Mouse (Mus musculus): Measurements from ENCODE around the gene Enah. TPM values are rescaled to one million over a fixed set of nuclear protein-coding genes. Genes with fewer than 3 reads are reported as not detected.

The Enah gene
- polyA plus RNA-seq, 1 experiment from 2014 or later: 22.7 TPM

- ATAC-seq (ENCODE audit: insufficient number of reproducible peaks, low FRiP score): no peak
- Histone ChIP-seq H3K9ac (no peak overlapping the region), H3K27me3 (replicated peaks) (no peaks in the 10 kb centered on the region), H3K9me3 (replicated peaks) (no peaks in the 10 kb centered on the region), H3K27ac (ENCODE audit: poor library complexity, severe bottlenecking) (0 out of 2 replicates have a peak overlapping the region, but pooled peaks have one; percentile 83), H3K4me1 (replicated peaks) (peaks cover 47% of the 10 kb centered on the region), H3K36me3 (no peaks in the 10 kb centered on the region), H3K4me2 (no peak overlapping the region), H3K4me3 (no peak overlapping the region)
- WGBS: 66% methylated on average over 9 of the region's 9 CpGs
Measured at GRCm38 (mm10) chr1:182027426-182027979, 7.7 kb upstream of the Enah start.

DNA sequence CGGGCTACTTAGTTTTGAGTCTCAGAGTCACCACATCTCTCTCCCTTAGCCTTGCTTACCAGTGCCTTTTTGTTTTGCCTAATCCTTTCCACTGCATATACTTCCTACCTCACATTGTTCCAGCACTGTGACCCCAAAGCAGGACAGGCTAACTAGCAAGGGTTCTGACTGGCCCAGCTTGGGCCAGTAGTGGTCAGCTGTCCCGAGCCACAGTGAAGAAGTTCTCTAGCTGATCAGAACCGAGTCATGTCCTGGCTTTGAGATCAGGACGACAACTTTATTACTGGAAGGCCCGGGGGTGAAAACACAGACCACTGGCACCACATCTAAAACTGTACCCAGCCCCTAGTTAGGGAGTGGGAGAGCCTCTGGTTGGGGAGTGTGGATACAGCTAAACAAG is 7.0 kb upstream of the Enah start:
- no peaks in the 10 kb centered on the region for H3K9me3 ChIP-seq (replicated peaks)
- H3K4me3 ChIP-seq: no peak overlapping the region
- no peaks in the 10 kb centered on the region for H3K36me3 ChIP-seq
- H3K4me2 ChIP-seq: no peak overlapping the region
- H3K4me1 ChIP-seq (replicated peaks): peaks cover 49% of the 10 kb centered on the region
- 72% methylated on average over 5 of the region's 5 CpGs for WGBS
- H3K27me3 ChIP-seq (replicated peaks): no peaks in the 10 kb centered on the region
- no peak overlapping the region for H3K9ac ChIP-seq
- ATAC-seq (ENCODE audit: insufficient number of reproducible peaks, low FRiP score): no peak
- peak overlapping the region; percentile 83; the same call in 1 of the 2 replicates for H3K27ac ChIP-seq (ENCODE audit: poor library complexity, severe bottlenecking)

- H3K4me1 ChIP-seq (replicated peaks): peaks cover 55% of the 10 kb centered on the region
- peak overlapping the region; percentile 83 for H3K27ac ChIP-seq (ENCODE audit: poor library complexity, severe bottlenecking)
- no peak overlapping the region for H3K9ac ChIP-seq
- no peak overlapping the region for H3K4me2 ChIP-seq
- 32% methylated on average over 7 of the region's 7 CpGs for WGBS
- H3K27me3 ChIP-seq (replicated peaks): no peaks in the 10 kb centered on the region
- no peak for ATAC-seq (ENCODE audit: insufficient number of reproducible peaks, low FRiP score)
- no peaks in the 10 kb centered on the region for H3K9me3 ChIP-seq (replicated peaks)
- no peaks in the 10 kb centered on the region for H3K36me3 ChIP-seq
- no peak overlapping the region for H3K4me3 ChIP-seq
Measured at GRCm38 (mm10) chr1:182026120-182026519, 6.3 kb upstream of the Enah start.

DNA sequence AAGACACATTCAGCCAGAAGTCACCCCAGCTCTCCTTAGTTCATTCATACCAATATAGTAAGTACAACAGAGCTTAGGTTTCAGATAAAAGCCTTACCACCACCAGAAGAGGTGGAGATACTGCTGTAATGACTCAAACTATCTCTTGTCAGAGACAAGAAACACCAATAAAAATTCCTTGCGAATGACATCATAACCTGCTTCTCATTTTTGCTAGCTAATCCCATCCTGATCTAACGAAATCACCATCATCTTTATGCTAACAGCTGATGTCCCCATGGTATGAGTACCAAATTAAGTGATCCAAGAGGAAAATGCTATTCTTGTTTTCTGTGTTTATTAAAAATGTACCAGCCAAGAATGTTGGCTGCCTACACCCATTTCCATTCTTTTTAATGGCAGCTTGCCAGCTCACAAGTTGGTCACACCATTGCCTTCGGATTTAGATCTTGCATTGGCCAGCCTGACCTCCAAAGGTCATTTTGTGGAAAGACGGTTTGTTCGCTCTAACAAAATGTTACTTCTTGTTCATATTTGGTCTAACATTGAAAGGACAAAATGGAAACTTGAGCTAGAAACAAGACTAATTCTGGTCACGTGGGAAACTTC is 2.0 kb upstream of the Enah start:
- no peaks in the 10 kb centered on the region for H3K9me3 ChIP-seq (replicated peaks)
- ATAC-seq (ENCODE audit: insufficient number of reproducible peaks, low FRiP score): no peak
- H3K9ac ChIP-seq: no peak overlapping the region
- no peak overlapping the region for H3K4me2 ChIP-seq
- H3K27me3 ChIP-seq (replicated peaks): no peaks in the 10 kb centered on the region
- H3K27ac ChIP-seq (ENCODE audit: poor library complexity, severe bottlenecking): peak overlapping the region; percentile 97
- H3K4me1 ChIP-seq (replicated peaks): peaks cover 32% of the 10 kb centered on the region
- WGBS: 61% methylated on average over 6 of the region's 6 CpGs
- no peak overlapping the region for H3K4me3 ChIP-seq
- no peaks in the 10 kb centered on the region for H3K36me3 ChIP-seq

GRCm38 (mm10) chr1:182020831-182021460 is 1.2 kb upstream of the Enah start:
- Histone ChIP-seq H3K9ac (peak overlapping the region; percentile 98), H3K4me2 (peak overlapping the region; percentile 76), H3K36me3 (peaks cover under 1% of the 10 kb centered on the region), H3K9me3 (replicated peaks) (no peaks in the 10 kb centered on the region), H3K27me3 (replicated peaks) (no peaks in the 10 kb centered on the region), H3K4me1 (replicated peaks) (peaks cover 25% of the 10 kb centered on the region), H3K4me3 (peak overlapping the region; percentile 89), H3K27ac (ENCODE audit: poor library complexity, severe bottlenecking) (peak overlapping the region; percentile 97)
- no peak for ATAC-seq (ENCODE audit: insufficient number of reproducible peaks, low FRiP score)
- WGBS: 25% methylated on average over 11 of the region's 11 CpGs

GRCm38 (mm10) chr1:182019266-182019925 is 394 bp downstream of the Enah start:
- under 1% methylated on average over 91 of the region's 104 CpGs for WGBS
- H3K9me3 ChIP-seq (replicated peaks): no peaks in the 10 kb centered on the region
- peak overlapping the region; percentile 89 for H3K4me3 ChIP-seq
- peak overlapping the region; percentile 98 for H3K9ac ChIP-seq
- peaks cover 23% of the 10 kb centered on the region for H3K4me1 ChIP-seq (replicated peaks)
- peak overlapping the region; percentile 97 for H3K27ac ChIP-seq (ENCODE audit: poor library complexity, severe bottlenecking)
- H3K36me3 ChIP-seq: peaks cover 5% of the 10 kb centered on the region
- no peaks in the 10 kb centered on the region for H3K27me3 ChIP-seq (replicated peaks)
- peak; percentile 64 for ATAC-seq (ENCODE audit: insufficient number of reproducible peaks, low FRiP score)
- peak overlapping the region; percentile 76 for H3K4me2 ChIP-seq

DNA sequence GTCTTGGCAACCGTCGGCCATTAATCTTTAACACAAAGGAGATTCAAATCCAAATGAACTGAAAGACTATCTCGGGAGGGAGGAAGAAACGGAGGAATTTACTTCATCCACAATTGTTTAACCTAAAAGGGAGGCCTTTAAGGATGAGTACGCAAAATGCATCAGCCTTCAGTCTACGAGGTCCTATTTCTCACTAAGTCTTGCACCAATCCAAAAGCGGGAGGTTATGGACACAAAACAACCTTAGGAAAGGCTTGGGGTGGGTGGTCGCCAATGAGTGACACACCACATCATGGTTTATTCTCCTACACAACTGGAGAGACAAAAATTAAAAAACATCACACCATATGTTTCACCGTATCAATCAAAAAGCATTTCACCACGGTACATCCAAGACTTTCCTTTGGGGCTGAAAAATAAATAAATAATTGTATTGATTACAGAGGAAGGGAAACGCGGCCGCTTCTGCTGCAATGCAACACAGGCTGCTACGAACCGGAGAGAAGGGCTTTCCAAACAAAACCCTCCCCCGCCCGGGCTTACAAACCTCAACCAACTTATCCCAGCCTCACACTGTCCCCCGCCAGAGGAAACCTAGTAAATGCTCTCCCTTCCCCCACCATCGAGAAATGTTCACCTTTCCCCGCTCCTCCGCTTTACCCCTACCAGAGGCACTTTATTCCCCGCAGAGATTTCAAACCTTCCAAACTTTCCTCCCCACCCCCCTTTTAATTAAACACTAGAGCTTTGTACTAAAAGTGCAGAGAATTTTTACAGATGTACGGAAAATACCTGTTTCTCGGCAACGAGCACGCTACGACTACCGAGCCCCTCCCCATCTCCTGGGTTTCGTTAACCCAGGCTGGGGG is 1.2 kb downstream of the Enah start:
- 0 out of 2 replicates have a peak, but pooled peaks have one; percentile 40 for ATAC-seq (ENCODE audit: insufficient number of reproducible peaks, low FRiP score)

GRCm38 (mm10) chr1:182005831-182006230 is 14.0 kb downstream of the Enah start:
- Histone ChIP-seq H3K27ac (ENCODE audit: poor library complexity, severe bottlenecking) (no peak overlapping the region), H3K27me3 (replicated peaks) (no peaks in the 10 kb centered on the region), H3K4me2 (no peak overlapping the region), H3K9ac (no peak overlapping the region), H3K36me3 (peaks cover 28% of the 10 kb centered on the region), H3K4me3 (no peak overlapping the region), H3K4me1 (replicated peaks) (peaks cover 12% of the 10 kb centered on the region), H3K9me3 (replicated peaks) (no peaks in the 10 kb centered on the region)
- 70% methylated on average over 1 of the region's 1 CpGs for WGBS
- no peak for ATAC-seq (ENCODE audit: insufficient number of reproducible peaks, low FRiP score)

More for the DNA sequence above, 1.2 kb downstream of the Enah start:
- peak overlapping the region; percentile 98 for H3K9ac ChIP-seq
- H3K4me1 ChIP-seq (replicated peaks): peaks cover 25% of the 10 kb centered on the region
- peak overlapping the region; percentile 97 for H3K27ac ChIP-seq (ENCODE audit: poor library complexity, severe bottlenecking)
- no peaks in the 10 kb centered on the region for H3K27me3 ChIP-seq (replicated peaks)
- WGBS: under 1% methylated on average over 29 of the region's 29 CpGs
- H3K4me3 ChIP-seq: peak overlapping the region; percentile 89
- no peaks in the 10 kb centered on the region for H3K9me3 ChIP-seq (replicated peaks)
- H3K36me3 ChIP-seq: peaks cover 5% of the 10 kb centered on the region
- H3K4me2 ChIP-seq: peak overlapping the region; percentile 76

DNA sequence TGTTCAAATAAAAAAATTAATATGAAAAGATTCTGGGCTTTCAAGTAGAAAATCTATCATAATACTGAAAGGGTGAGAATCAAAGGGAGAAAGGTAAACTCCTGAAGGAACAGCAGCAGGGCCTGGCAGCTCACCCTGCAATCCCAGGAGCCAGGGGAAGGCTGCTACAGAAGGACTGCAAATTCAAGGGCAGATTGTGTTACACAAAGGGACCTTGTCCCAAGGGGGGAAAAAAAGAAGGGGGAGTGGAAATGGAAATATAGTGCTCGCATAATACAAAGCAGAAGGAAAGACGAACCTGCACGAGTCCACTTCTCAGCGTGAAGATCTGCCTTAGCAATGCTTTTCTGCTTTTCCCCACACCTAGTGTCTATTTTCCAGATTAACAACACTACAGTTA is 21.1 kb downstream of the Enah start:
- H3K9me3 ChIP-seq (replicated peaks): no peaks in the 10 kb centered on the region
- H3K36me3 ChIP-seq: no peaks in the 10 kb centered on the region
- no peaks in the 10 kb centered on the region for H3K27me3 ChIP-seq (replicated peaks)
- no peak overlapping the region for H3K4me2 ChIP-seq
- H3K27ac ChIP-seq (ENCODE audit: poor library complexity, severe bottlenecking): no peak overlapping the region
- peaks cover 47% of the 10 kb centered on the region for H3K4me1 ChIP-seq (replicated peaks)
- H3K4me3 ChIP-seq: no peak overlapping the region
- ATAC-seq (ENCODE audit: insufficient number of reproducible peaks, low FRiP score): no peak
- 64% methylated on average over 4 of the region's 4 CpGs for WGBS
- no peak overlapping the region for H3K9ac ChIP-seq

DNA sequence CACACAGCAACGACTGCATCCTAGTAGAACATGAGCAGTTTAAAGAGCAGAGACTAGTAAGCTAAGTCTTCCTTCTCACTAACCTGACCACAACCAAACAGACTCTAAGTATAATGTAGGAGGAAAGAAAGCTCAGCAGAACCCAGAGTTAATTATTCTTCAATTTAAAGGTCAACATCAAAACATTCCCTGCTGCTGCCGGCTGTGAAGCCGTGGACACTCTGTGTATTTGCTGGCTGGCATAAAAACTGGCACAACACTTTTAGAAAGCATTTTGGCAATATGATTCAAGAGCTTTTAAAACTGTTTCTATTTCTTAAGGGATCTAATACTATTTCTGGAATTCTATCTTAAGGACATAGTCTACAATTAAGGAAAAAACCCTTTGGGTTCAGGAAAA is 22.0 kb downstream of the Enah start:
- Histone ChIP-seq H3K27ac (ENCODE audit: poor library complexity, severe bottlenecking) (0 out of 2 replicates have a peak overlapping the region, but pooled peaks have one; percentile 25), H3K9me3 (replicated peaks) (no peaks in the 10 kb centered on the region), H3K4me2 (no peak overlapping the region), H3K36me3 (no peaks in the 10 kb centered on the region), H3K4me1 (replicated peaks) (peaks cover 43% of the 10 kb centered on the region), H3K4me3 (no peak overlapping the region), H3K9ac (no peak overlapping the region), H3K27me3 (replicated peaks) (no peaks in the 10 kb centered on the region)
- 80% methylated on average over 3 of the region's 3 CpGs for WGBS
- ATAC-seq (ENCODE audit: insufficient number of reproducible peaks, low FRiP score): no peak

All from heart, embryonic 12.5 days (tissue).